Mouse (Mus musculus): ENCODE results near the gene Kmt2a. TPM values are rescaled to one million over a fixed set of nuclear protein-coding genes. Genes with fewer than 3 reads are reported as not detected.
"Not testable (repeated sequence)": the region's sequence is repeated elsewhere in the genome, so short reads cannot be mapped to it uniquely, and the experiment has no call there.

Gene Kmt2a
- total RNA-seq, 4 experiments from 2014 or later, result 22.2 to 33.6 (median 29.8) TPM

- no peak for DNase-seq (ENCODE audit: low spot score)
These were observed 63.6 kb downstream of the Kmt2a start for GRCm38 (mm10) chr9:44817522-44817921.

DNA sequence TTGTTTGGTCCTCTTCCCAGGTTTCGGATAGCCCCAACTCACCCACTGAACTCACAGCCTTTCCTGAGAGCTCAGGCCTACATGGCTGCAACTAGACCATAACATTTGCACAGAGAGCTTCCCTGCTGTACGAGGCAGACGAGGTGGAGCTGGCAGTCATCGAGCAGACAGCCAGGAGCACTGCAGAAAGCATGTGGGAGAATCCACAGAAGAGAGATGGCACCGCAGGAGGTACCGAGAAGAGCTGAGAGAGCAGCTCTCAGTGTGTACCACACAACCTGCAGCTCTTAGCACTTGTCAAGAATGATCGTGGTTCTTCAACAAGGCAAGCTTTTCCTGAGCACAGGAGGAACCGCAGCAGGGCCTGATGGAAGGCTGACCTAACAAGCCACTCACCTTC is 66.9 kb downstream of the Kmt2a start:
- no peak for DNase-seq (ENCODE audit: low spot score)

DNA sequence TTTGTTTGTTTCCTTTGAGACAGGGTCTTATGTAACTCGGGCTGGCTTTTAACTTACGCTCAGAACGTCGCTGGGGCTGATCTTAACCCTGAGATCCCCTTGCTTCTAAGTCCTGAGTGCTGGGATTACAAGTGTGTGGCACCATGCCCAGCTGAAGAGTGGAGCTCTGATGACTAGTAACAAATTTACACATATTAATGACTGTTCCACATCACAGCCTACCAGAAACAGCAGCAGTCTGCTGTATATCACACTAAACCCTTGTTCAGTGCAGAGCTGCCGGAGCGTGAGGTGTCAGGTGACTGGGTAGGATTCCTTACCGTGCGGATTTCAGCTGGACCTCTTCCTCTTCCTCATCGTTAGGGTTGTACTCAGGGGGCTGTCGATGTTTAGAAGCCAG is 70.8 kb downstream of the Kmt2a start:
- DNase-seq (ENCODE audit: low spot score), result no peak

DNA sequence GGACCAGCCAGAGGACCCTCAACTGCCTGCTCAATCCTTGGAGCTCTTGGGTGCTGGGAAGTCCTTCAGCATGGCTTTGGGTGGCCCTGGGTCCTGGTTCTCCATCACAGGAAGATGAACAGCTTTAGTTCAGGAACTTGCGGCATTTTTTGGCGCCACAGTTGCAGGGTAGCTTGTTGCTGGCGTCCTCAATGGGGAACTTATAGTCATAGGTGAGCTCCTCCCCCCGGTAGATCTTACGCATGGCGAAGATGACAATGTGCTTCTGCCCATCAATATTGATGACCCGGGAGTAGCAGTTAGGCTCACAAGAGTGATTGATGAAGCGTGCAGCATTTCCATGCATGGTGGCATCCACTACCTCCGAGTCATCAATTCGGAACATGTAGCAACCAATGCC is 73.3 kb downstream of the Kmt2a start:
- no peak for DNase-seq (ENCODE audit: low spot score)

DNA sequence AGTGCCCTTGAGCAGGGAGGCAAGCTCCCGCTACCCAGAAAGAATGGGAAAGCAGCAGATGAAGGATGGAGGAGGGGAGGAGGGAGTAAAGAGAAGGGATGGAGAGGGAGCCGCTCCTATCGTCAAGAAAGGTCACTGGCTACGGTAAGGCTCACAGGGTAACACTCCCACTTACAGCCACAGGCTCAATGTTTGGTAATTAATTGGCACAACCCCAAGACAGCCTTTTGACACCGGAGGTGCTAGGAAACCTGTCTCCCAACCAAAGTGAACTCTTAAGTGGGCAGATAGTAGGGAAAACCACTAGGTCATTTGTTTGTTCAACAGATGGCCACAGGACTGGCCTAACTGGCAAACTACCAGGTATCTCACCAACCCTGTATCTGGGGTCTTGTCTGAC is 74.0 kb downstream of the Kmt2a start:
- DNase-seq (ENCODE audit: low spot score), result no peak

GRCm38 (mm10) chr9:44805536-44805935 is 75.6 kb downstream of the Kmt2a start:
- DNase-seq (ENCODE audit: low spot score), result no peak

GRCm38 (mm10) chr9:44804678-44805077 is 76.4 kb downstream of the Kmt2a start:
- DNase-seq (ENCODE audit: low spot score), result no peak

DNA sequence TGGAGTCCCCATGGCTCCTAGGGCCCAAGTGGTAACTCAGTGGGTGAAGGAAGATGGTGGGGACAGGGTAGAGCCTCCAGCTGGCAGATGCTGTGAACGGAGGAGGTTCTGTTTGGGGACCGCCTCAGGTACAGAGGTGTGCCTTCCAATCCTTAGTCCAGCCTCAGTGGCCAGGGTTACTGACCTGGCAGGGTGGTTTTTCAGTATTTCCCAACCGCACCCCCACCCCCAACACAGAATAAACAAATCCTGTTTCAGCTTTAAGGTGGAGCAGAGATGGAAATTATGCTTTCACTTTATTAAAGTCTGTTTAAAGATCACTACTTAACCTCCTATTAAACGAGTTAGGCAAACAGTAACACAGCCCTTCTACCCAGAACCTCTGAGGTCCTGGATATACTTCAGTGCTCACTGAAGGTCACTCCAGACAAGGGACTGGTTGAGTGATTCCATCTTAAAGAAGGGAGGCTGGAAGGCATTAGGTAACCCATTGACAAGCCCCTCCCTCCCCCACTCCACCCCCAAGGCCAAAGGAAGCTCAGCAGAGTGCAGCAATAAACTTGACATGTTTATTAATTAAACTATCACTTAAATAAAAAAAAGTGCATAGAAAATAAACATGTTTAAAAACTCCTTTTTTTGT is 78.2 kb downstream of the Kmt2a start, which contains the start of gene Ttc36:
Gene Ttc36, minus strand, starts transcription at position 265 of the 643 bp plus-strand sequence.
- no peak for DNase-seq (ENCODE audit: low spot score)

GRCm38 (mm10) chr9:44801669-44802068 is 79.4 kb downstream of the Kmt2a start:
- no peak for DNase-seq (ENCODE audit: low spot score)

GRCm38 (mm10) chr9:44799958-44800324 is 81.2 kb downstream of the Kmt2a start:
- DNase-seq (ENCODE audit: low spot score), result no peak

DNA sequence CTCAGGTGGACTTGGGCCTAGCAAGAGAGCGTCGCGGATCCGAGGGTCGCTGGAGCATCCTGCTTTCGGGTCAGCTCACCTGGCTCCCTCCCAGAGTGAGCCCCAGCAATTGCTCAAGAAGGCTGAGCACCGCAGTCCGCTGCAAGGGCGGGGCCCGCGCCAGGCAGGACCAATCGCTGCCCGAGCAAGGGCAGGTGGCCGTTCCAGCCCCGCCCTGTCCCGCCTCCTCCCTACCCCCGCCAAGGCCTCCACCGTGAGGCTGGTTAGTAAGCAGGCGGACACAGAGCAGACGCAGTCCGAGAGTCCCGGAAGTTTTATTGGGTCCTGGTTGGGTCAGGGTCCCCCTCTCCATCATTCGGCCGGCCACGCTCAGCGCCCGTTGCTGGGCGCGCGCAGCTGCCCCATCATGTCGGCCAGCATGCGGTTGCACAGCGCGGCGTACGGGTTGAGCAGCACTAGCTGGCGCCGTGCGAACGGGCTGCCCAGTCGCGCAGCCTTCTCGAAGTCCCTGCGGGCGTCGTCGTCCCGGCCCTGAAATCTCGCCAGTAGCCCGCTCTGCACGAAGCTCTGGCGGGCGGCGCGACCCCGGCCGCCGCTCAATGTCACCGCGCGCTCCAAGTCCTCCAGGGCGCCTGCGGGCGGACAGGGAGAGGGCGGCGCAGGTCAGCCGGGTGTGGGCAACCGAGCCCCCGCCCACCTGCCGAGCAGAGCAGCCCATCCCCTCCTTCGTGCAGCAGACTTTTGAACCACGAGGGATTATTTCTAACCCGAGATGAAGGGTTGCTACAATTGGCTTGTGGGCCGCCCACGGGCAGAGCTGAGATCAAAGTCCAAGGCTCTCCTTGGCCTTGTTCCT is 81.8 kb downstream of the Kmt2a start, which contains the start of gene Tmem25:
Gene Tmem25, minus strand, starts transcription at position 206 of the 856 bp plus-strand sequence.
- peak; percentile 73 for DNase-seq (ENCODE audit: low spot score)

- DNase-seq (ENCODE audit: low spot score), result no peak
These were observed 82.8 kb downstream of the Kmt2a start for GRCm38 (mm10) chr9:44798298-44798697.

- no peak for DNase-seq (ENCODE audit: low spot score)
These were observed 88.3 kb downstream of the Kmt2a start for GRCm38 (mm10) chr9:44792842-44793241.

DNA sequence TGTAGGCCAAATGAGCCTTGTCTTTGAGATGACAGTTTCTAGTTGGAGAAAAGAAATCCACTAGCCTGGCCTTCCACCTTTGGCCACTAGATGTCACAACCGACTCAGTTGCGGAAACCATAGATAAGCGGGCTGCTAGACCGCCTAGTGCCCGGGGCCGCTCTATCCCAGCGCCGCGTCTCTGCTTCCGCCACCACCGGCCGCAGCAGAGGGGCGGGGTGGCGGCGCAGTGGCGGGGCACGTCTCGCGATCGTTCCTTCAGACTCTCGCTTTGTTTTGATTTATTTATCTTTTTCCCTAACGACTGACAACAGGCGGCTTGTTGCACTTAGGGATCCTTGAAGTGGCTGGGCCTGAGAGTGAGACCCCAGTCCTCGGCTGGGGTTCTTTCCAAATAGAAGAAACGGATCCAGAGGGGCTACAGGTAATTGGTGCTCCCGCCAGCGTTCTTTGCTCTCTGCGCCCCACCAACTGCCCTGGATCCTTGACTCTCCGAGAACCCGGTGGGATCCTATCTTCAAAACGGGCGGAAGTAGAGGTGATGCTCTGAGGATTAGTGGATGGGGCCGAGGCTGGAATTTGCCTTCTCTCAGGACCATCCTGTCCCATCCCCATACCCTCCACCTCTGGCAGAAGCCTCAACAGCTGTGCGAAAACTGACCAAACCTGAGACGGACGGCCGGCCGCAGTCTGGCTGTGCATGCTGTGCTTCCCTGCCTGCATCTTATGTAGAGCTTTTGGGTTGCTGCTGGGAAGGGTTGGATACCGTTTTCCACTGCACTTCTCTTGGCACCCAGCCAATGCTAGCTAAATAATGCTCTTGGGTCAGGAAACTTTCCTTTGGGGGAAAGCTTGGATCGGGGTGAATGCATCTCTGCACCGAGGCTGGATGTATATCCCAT is 108.1 kb downstream of the Kmt2a start:
- peak; percentile 94 for DNase-seq (ENCODE audit: low spot score)

DNA sequence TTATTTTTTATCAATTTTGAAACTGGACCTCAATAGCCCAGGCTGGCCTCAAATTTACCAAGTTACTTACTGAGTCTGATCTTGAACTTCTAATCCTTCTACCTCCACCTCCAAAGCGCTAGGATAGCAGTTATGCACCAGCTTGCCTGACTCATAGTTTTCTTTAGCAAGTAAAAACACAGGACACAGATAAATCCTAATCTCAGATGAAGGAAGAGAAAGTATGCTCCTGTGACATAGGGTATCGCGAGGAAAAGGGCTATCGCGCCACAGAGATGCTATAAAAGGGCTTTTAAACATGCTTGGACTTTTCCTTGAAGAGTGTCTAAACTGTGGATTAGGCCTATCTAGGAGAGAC is 108.7 kb downstream of the Kmt2a start:
- no peak for DNase-seq (ENCODE audit: low spot score)

- DNase-seq (ENCODE audit: low spot score), result no peak
These were observed 109.7 kb downstream of the Kmt2a start for GRCm38 (mm10) chr9:44771376-44771775.

DNA sequence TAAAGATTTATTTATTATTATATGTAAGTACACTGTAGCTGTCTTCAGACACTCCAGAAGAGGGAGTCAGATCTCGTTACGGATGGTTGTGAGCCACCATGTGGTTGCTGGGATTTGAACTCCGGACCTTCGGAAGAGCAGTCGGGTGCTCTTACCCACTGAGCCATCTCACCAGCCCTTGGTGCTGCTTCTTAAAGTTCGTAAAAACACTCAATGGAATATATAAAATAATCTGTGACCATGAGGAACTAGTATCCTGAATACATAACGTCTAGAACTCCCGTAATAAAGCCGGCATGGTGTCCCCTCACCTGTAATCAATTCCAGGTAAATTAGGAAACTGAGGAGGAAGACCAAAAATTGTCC is 113.1 kb downstream of the Kmt2a start:
- not testable (repeated sequence) for DNase-seq (ENCODE audit: low spot score)

GRCm38 (mm10) chr9:44767101-44768028 is 113.7 kb downstream of the Kmt2a start, which contains the start of the genes Arcn1 and Ift46:
TSS of gene Arcn1 (minus strand) at chr9:44767845.
TSS of gene Ift46 (plus strand) at chr9:44767908.
- DNase-seq (ENCODE audit: low spot score), result peak; percentile 71

- DNase-seq (ENCODE audit: low spot score), result no peak
These were observed 120.2 kb downstream of the Kmt2a start for GRCm38 (mm10) chr9:44760873-44761272.

All from heart, adult 8-10 months (tissue).